9 mouse cellular contexts compared by ENCODE assay signal in the genomic region with DNA sequence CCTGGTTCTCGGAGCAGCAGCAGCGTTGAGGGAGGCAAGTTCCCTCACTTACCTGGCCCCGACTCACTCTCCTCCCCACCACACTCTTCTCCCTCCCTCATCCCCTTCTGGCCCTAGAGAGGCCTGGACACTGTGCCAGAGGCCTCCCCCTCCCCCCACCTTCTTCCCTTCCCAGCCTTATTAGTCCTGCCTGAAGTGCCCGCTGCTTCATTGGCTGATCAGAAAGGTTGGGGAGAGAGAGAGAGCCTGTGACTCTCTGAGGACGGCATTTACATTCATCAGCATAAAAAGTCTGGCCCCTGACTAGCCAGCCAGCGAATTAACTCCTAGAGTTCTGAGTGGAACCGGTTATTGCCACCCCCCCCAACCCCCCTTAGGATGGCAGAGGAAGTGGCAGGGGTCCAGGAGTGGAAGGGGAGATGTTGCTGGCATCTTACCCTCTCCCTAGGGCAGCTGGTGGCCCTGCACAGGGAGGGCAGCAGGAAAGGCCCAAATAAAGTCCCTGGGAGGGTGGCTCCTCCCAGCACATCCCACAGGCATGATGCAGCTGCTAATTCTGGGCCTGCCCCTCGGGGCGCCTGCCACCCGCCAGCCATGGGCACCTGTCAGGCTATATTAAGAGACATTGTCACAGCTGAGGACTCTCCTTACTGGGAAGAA. TPM values are rescaled to one million over a fixed set of nuclear protein-coding genes. Genes with fewer than 3 reads are reported as not detected.
DNase-seq lines count a peak whose midpoint lies in the region; ATAC-seq and TF ChIP-seq lines count a peak whose summit lies in the region.
"Had no signal": no experiment of that assay in that cellular context is flagged by ENCODE, and none has a peak within 500 bp of the region (broad histone marks: within the 10 kb centered on the region; RNA-seq: fewer than 3 reads in every experiment).

No protein-coding gene starts in this region.

- H3K9ac ChIP-seq in forebrain, embryonic 14.5 days (ENCODE audit: low read length): peak overlapping the region; percentile 96; the same call in 1 of the 2 replicates
- peak overlapping the region; percentile 36 for H3K9ac ChIP-seq in midbrain, embryonic 15.5 days

- peak overlapping the region; percentile 77 for H3K27ac ChIP-seq in forebrain, embryonic 14.5 days (ENCODE audit: low read depth, low read length)
- H3K27ac ChIP-seq in midbrain, embryonic 15.5 days: peak overlapping the region; percentile 95

- intact Hi-C loops in heart, postnatal 14 days (cut with DNase I): no loop called here

- H3K4me3 ChIP-seq in E14TG2a.4 (replicated peaks; ENCODE audit: low read length): peak overlapping the region; percentile 45
- peak overlapping the region; percentile 71 for H3K4me3 ChIP-seq in forebrain, embryonic 14.5 days (ENCODE audit: low read depth, low read length)
- H3K4me3 ChIP-seq in midbrain, embryonic 15.5 days: peak overlapping the region; percentile 75

- no peaks in the 10 kb centered on the region for H3K27me3 ChIP-seq in E14TG2a.4 (ENCODE audit: insufficient read depth, low read length)
- no peaks in the 10 kb centered on the region for H3K27me3 ChIP-seq in forebrain, embryonic 14.5 days (replicated peaks; ENCODE audit: control insufficient read depth, insufficient read depth, low read length)
- H3K27me3 ChIP-seq in midbrain, embryonic 15.5 days (replicated peaks): no peaks in the 10 kb centered on the region

- DNase-seq in MN1 (ENCODE audit: low spot score): peak; percentile 70
- peak; percentile 77 for DNase-seq in forebrain, embryonic 14.5 days (ENCODE audit: low spot score)
- DNase-seq in heart, postnatal 14 days: peak; percentile 67 to 75
- DNase-seq in lung, postnatal 36 days: no peak
- no peak for DNase-seq in natural killer cell, adult 2 months (ENCODE audit: low spot score in 2 of 2)
- DNase-seq in ovary, postnatal 36 days (ENCODE audit: low spot score): no peak

- H3K9me3 ChIP-seq in E14TG2a.4 (ENCODE audit: low read length): no peaks in the 10 kb centered on the region
- no peaks in the 10 kb centered on the region for H3K9me3 ChIP-seq in forebrain, embryonic 14.5 days (replicated peaks; ENCODE audit: control insufficient read depth, low read length)
- no peaks in the 10 kb centered on the region for H3K9me3 ChIP-seq in midbrain, embryonic 15.5 days

- peaks cover 55% of the 10 kb centered on the region for H3K36me3 ChIP-seq in E14TG2a.4 (ENCODE audit: insufficient read depth, low read length)
- H3K36me3 ChIP-seq in forebrain, embryonic 14.5 days (ENCODE audit: control insufficient read depth, insufficient read depth, low read length): peaks cover 49% of the 10 kb centered on the region
- H3K36me3 ChIP-seq in midbrain, embryonic 15.5 days (replicated peaks): peaks cover 27% of the 10 kb centered on the region

- H3K4me2 ChIP-seq in forebrain, embryonic 14.5 days (ENCODE audit: low read length): peak overlapping the region; percentile 80
- peak overlapping the region; percentile 96 for H3K4me2 ChIP-seq in midbrain, embryonic 15.5 days

- TF ChIP-seq CTCF in E14TG2a.4 (conservative IDR thresholded peaks at IDR 0.05; ENCODE audit: low read length): no peak

- ATAC-seq in forebrain, embryonic 14.5 days: 0 out of 2 replicates have a peak, but pooled peaks have one; percentile 6
- no peak for ATAC-seq in midbrain, embryonic 15.5 days (replicated peaks)

- whole genome bisulfite sequencing in forebrain, embryonic 14.5 days: 10% methylated on average over 10 of the region's 10 CpGs
- WGBS in midbrain, embryonic 15.5 days: 11% methylated on average over 10 of the region's 10 CpGs

- peaks cover 82% of the 10 kb centered on the region for H3K4me1 ChIP-seq in E14TG2a.4 (replicated peaks; ENCODE audit: low read depth, low read length)
- H3K4me1 ChIP-seq in forebrain, embryonic 14.5 days (ENCODE audit: control insufficient read depth, insufficient read depth, low read length): peaks cover 33% of the 10 kb centered on the region
- H3K4me1 ChIP-seq in midbrain, embryonic 15.5 days: peaks cover 59% of the 10 kb centered on the region

RNA-seq across cellular contexts. Expression of a gene that starts 4.0 kb away (rescaled TPM):
- 52.1 and 61.1 TPM in 2 replicates for polyA plus RNA-seq in forebrain, embryonic 14.5 days (2014; fragmentation: Nextera tagmentation; extraction: Ambion mirVana)
- total RNA-seq in heart, postnatal 14 days (2021): 10 to 100 TPM; 68.7 to 78.0 TPM
- 51.5 and 53.0 TPM in 2 replicates for polyA plus RNA-seq in midbrain, embryonic 15.5 days (2015; fragmentation: Nextera tagmentation; extraction: Ambion mirVana)

RNA-seq across cellular contexts. Expression of a gene that starts 15.8 kb away (rescaled TPM):
- 0.47 and 0.53 TPM in 2 replicates for polyA plus RNA-seq in forebrain, embryonic 14.5 days (2014; fragmentation: Nextera tagmentation; extraction: Ambion mirVana)
- not detected for total RNA-seq in heart, postnatal 14 days (2021)
- polyA plus RNA-seq in midbrain, embryonic 15.5 days (2015; fragmentation: Nextera tagmentation; extraction: Ambion mirVana): 0.29 and 0.50 TPM in 2 replicates
- total RNA-seq: left cerebral cortex, adult 8-10 months had no signal

RNA-seq across cellular contexts. Expression of a gene that starts 37.1 kb away (rescaled TPM):
- polyA plus RNA-seq in forebrain, embryonic 14.5 days (2014; fragmentation: Nextera tagmentation; extraction: Ambion mirVana): 11.8 and 17.2 TPM in 2 replicates
- 1 to 10 TPM; 6.0 to 8.4 TPM for total RNA-seq in heart, postnatal 14 days (2021)
- polyA plus RNA-seq in midbrain, embryonic 15.5 days (2015; fragmentation: Nextera tagmentation; extraction: Ambion mirVana): 40.5 and 41.2 TPM in 2 replicates

RNA-seq across cellular contexts. Expression of a gene that starts 46.7 kb away (rescaled TPM):
- polyA plus RNA-seq in forebrain, embryonic 14.5 days (2014; fragmentation: Nextera tagmentation; extraction: Ambion mirVana): 446 and 480 TPM in 2 replicates
- total RNA-seq in heart, postnatal 14 days (2021): 100 to 1,000 TPM; 285 to 286 TPM
- 485 and 501 TPM in 2 replicates for polyA plus RNA-seq in midbrain, embryonic 15.5 days (2015; fragmentation: Nextera tagmentation; extraction: Ambion mirVana)

RNA-seq across cellular contexts. Expression of a gene that starts 56.7 kb away (rescaled TPM):
- 17.3 and 26.1 TPM in 2 replicates for polyA plus RNA-seq in forebrain, embryonic 14.5 days (2014; fragmentation: Nextera tagmentation; extraction: Ambion mirVana)
- total RNA-seq in heart, postnatal 14 days (2021): 1 to 10 TPM; 4.7 to 4.8 TPM
- 22.8 and 29.5 TPM in 2 replicates for polyA plus RNA-seq in midbrain, embryonic 15.5 days (2015; fragmentation: Nextera tagmentation; extraction: Ambion mirVana)

Comparison
In these comparisons a context has a peak if more than half of its experiments do, and no peak if none do; other contexts are left out.
1. DNase-seq: peak in MN1 (single experiment), forebrain, embryonic 14.5 days (single experiment) and heart, postnatal 14 days (2 of 2); none in lung, postnatal 36 days (single experiment), natural killer cell, adult 2 months (0 of 2) and ovary, postnatal 36 days (single experiment).
2. Peak in every context shown above with its lines, with median percentiles within 50 percentile points of each other: H3K4me3 ChIP-seq.